Mouse (Mus musculus) kidney, adult 2 months (tissue): ENCODE results near the gene Gchfr.

Experiments used
- CTCF ChIP-seq: fragments of 200-500 bp; conservative IDR thresholded peaks from 2 replicates; pipeline ENCODE4 v1.5.1; 2011; ENCODE audit warnings: low read depth, mild to moderate bottlenecking, control low read depth, low read length, moderate library complexity, mixed read lengths; ENCODE audit not compliant: insufficient read depth, insufficient read length
- POLR2A ChIP-seq: fragments of 200-500 bp; IDR thresholded peaks from one replicate; pipeline ENCODE4 v1.6.1; 2011; ENCODE audit warnings: low read depth, low read length, control low read depth

- TF ChIP-seq CTCF (peak; percentile 14; the same call in 1 of the 2 replicates), POLR2A (no peak)
Measured at GRCm38 (mm10) chr2:119176761-119177160, 9.2 kb downstream of the Gchfr start.
